Mouse (Mus musculus) CD4-positive naive resting alpha-beta T cell, adult 57 days (primary cell): ENCODE data around the gene Anp32a. TPM values are rescaled to one million over a fixed set of nuclear protein-coding genes. Genes with fewer than 3 reads are reported as not detected.

Source experiments
- total RNA-seq: library from RNA; stranded (reverse); gene quantifications from one replicate; pipeline ENCODE4 v1.2.4, GENCODE M21; 2023

Anp32a gene
- 449 TPM for total RNA-seq

GRCm38 (mm10) chr9:62341123-62341486 lies at the start of gene Anp32a:
Anp32a (plus strand) TSS chr9:62341293.

Other genes with a start within 250 kb of the Anp32a start
- gene Glce, start 218.6 kb upstream of the Anp32a start, total RNA-seq = 11.8 TPM
- gene Spesp1, start 59.1 kb upstream of the Anp32a start, total RNA-seq = not detected
- 0.86 TPM for gene Coro2b, start 195.8 kb downstream of the Anp32a start, total RNA-seq